Mouse (Mus musculus): Measurements from ENCODE around the gene Atn1.

Gene Atn1

GRCm38 (mm10) chr6:124708289-124708889 is 47.9 kb downstream of the Atn1 start:
- no peak for DNase-seq

- DNase-seq, result no peak
Measured at GRCm38 (mm10) chr6:124706061-124706627, 50.2 kb downstream of the Atn1 start.

DNA sequence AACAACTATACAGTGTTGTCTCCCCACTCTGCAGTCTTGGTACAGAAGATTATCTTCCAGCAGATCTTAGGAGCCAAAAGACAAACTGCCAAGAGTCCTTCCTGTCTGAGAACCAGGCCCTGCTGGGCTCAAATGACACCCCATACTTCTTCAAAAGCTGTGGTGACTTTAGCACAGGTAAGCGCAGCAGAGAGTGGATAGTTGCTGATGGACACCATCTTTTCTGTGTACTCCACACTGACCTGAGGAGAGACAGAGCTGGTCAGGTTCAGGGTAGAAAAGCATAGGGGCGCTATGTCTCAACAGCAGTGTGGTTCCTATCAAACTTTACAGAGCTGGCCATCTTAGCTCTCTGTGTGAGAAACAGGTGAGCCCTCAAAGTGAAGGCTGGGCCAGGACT is 51.9 kb downstream of the Atn1 start:
- no peak for DNase-seq

DNA sequence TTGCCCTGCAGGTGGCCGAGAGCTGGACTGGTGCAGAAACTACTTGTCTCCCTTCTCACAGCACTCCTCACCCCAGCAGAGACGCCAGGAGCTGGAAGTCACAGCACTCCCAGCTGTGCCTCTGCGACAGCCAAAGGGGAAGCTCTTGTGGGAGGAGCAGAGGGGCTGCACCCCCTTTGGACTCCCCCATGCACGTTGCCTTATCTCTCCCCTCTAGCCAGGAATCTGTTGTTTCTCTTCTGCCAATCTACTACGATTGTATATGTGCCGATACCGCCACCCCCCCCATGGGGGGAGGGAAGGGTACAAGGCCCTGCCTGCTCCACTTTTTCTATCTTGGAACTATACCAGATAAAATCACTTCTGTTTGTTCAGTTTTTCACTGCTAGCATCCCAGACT is 52.5 kb downstream of the Atn1 start:
- no peak for DNase-seq

GRCm38 (mm10) chr6:124702784-124703103 is 53.6 kb downstream of the Atn1 start:
- peak; percentile 66 for DNase-seq

- no peak for DNase-seq
Measured at GRCm38 (mm10) chr6:124702102-124702783, 54.1 kb downstream of the Atn1 start.

DNA sequence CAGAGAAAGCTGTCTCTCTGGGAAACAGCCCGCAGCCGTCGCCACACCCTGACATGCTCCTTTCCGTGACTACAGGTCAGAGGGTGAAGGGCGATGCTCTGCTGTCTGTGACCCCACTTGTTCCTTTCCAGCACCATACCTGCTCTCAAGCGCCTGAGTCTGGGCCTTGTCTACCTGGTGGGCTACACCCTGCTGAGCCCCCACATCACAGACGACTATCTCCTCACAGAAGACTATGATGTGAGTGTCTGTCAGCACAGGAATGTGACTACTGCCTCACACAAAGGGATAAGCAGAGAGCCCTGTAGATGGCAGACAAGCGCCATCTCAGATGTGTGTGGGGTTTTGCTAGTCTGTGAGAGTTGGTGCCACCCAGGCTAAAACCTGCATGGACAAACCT is 55.0 kb downstream of the Atn1 start:
- DNase-seq, result no peak

DNA sequence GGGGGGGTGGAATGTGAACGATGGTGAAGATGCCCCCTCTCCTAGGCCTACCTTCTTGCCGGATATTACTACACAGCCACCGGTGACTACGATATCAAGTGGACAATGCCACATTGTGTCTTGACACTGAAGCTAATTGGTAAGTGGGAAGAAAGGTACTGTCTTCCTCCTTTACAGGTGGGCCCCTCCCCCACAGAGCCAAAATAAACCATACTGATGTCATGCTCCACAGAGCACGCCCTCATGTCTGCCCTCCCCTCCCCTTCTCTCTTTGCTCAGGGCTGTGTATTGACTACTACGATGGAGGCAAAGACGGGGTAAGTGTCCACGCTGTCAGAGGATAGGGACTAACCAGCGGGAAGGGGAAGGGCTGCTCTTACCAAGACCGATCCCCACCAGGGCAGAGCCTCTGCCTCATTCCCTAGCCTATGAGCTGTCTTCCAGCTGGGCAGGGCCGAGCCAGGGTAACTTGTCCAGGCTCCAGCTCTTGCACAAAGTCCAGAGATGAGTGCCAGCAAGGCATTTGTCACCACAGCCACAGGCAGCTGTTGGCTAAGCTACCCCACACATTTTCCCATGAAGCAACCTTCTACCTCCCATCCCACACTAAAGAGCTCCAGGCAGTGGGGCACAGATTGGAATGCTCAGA is 56.2 kb downstream of the Atn1 start:
- DNase-seq, result peak; percentile 56

DNA sequence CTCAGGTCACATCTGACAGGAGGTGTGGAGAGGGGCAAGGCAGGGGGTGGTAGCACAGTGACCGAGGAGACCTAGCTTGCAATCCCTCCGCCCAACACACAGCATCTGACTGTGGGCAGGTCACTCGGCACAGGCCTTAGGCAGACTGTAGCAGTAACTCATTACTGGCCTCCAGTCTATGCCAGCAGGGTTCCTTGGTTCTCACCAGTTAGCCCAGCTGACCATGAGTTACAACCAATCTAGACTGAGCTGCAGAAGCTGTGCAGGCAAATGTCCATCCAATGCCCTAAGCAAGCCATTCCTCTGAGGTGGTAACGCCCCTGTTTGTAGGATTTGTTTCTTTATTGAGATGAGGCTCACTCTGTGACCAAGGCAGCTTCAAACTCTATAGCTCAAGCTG is 57.0 kb downstream of the Atn1 start:
- peak; percentile 57 for DNase-seq

DNA sequence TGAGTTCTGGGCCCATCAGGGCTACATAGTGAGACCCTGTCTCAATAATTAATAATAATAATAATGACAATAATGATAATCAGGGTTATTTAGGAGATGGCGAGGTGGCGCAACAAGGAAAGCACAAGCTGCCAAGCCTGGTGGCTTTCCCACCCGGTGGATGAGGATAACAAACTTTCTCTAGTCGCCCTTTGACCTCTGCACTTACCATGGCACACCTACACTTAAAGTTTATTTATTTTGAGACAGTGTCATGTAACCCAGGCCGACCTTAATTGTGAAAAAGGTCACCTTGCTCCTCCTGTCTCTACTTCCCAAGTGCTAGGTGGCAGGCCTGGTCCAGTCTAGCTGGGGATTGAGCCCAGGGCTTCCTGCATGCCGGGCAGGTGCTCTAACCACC is 57.6 kb downstream of the Atn1 start:
- DNase-seq, result no peak

GRCm38 (mm10) chr6:124696441-124697150 is 59.7 kb downstream of the Atn1 start:
- DNase-seq, result no peak

GRCm38 (mm10) chr6:124694166-124694955 is 62.0 kb downstream of the Atn1 start:
- peak; percentile 76 for DNase-seq

- DNase-seq, result no peak
Measured at GRCm38 (mm10) chr6:124693243-124693981, 62.9 kb downstream of the Atn1 start.

All from cerebellum, adult 9-11 months (tissue).